Mouse (Mus musculus) lung, postnatal 0 days (tissue): ENCODE measurements at regions not wholly inside any gene's neighbourhood (a gene's known extent, or its start where the extent isn't known, plus 50 kb on each side); places are given as distances from the start of the nearest gene placed in this dataset.

ENCODE experiments used
- CTCF ChIP-seq: IDR thresholded peaks from 2 replicates; pipeline ENCODE4 v1.5.1; 2016; ENCODE audit warnings: antibody characterized with exemption, mild to moderate bottlenecking
- EP300 ChIP-seq: IDR thresholded peaks from 2 replicates; pipeline ENCODE4 v1.6.1; 2016; ENCODE audit warnings: antibody characterized with exemption, mild to moderate bottlenecking, control low read depth

DNA sequence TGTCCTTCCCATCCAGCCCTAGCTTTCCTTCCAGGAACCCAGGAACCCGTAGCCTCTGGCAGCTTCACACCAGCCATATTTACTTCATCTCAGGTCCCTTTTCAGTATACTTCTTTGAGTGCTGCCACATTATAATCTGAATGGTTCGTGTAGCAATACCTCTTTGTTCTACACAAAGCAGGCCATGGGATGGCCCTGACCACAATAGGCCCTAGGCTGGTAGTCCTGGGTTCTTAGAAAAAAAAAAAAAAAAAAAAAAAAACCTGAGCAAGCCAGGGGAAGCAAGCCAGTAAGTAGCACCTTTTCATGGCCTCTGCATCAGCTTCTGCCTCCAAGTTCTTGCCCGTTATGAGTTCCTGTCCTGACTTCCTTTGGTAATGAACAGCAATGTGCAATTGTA, 177.6 kb downstream of the Diras2 start:
- TF ChIP-seq CTCF (no peak), EP300 (no peak)
